Mouse (Mus musculus) liver, embryonic 15.5 days (tissue): ENCODE measurements around the gene Ccs. TPM values are rescaled to one million over a fixed set of nuclear protein-coding genes. Genes with fewer than 3 reads are reported as not detected.
A peak's percentile ranks its signal among the peaks of the same experiment; 100 is the strongest.

Experiments used
- ATAC-seq: fragments of 200-750 bp; cut with Nextera tagmentation; 2 replicates; pipeline ENCODE4 v1.8.0; 2017; ENCODE audit warnings: moderate number of reproducible peaks, mild to moderate bottlenecking, moderate library complexity; ENCODE audit not compliant: insufficient read depth
- H3K27ac ChIP-seq: fragments of 300-500 bp; sonication (generic); replicated peaks from 2 replicates; pipeline ENCODE4 v1.5.1; 2015; ENCODE audit warnings: mild to moderate bottlenecking, inconsistent platforms
- H3K27me3 ChIP-seq: fragments of 300-500 bp; sonication (generic); 2 replicates; pipeline ENCODE4 v1.6.1; 2015; ENCODE audit warnings: mild to moderate bottlenecking, inconsistent platforms
- H3K36me3 ChIP-seq: fragments of 300-500 bp; sonication (generic); replicated peaks from 2 replicates; pipeline ENCODE4 v1.6.1; 2015; ENCODE audit warnings: moderate library complexity, mild to moderate bottlenecking, inconsistent platforms
- H3K4me1 ChIP-seq: fragments of 300-500 bp; sonication (generic); replicated peaks from 2 replicates; pipeline ENCODE4 v1.6.1; 2015; ENCODE audit warnings: inconsistent platforms
- H3K4me2 ChIP-seq: fragments of 300-500 bp; sonication (generic); 2 replicates; pipeline ENCODE4 v1.6.1; 2015; ENCODE audit warnings: moderate library complexity, mild to moderate bottlenecking, inconsistent platforms
- H3K4me3 ChIP-seq: fragments of 300-500 bp; sonication (generic); replicated peaks from 2 replicates; pipeline ENCODE4 v1.5.1; 2015; ENCODE audit warnings: mild to moderate bottlenecking, inconsistent platforms
- H3K9ac ChIP-seq: fragments of 300-500 bp; sonication (generic); 2 replicates; pipeline ENCODE4 v1.6.1; 2015; ENCODE audit warnings: moderate library complexity, mild to moderate bottlenecking, inconsistent platforms
- H3K9me3 ChIP-seq: fragments of 300-500 bp; sonication (generic); replicated peaks from 2 replicates; pipeline ENCODE4 v1.6.1; 2016; ENCODE audit warnings: inconsistent platforms
- WGBS: fragments of 180-500 bp; shearing (Covaris S2); methylation state at CpG from one replicate; pipeline ENCODE4 v1.1.7; 2015; ENCODE audit warnings: mixed read lengths; ENCODE audit not compliant: insufficient replicate concordance; 5-methylcytosine and 5-hydroxymethylcytosine counted together
- polyA plus RNA-seq: library from polyadenylated mRNA; unstranded; fragments of >200 nt; fragmentation: Nextera tagmentation; extraction: Ambion mirVana; gene quantifications from 2 replicates; pipeline ENCODE4 v1.2.1, GENCODE M21; 2015

Gene Ccs
- polyA plus RNA-seq, 1 experiment from 2014 or later = 52.4 TPM

- peaks cover 67% of the 10 kb centered on the region for H3K27me3 ChIP-seq
- no peak overlapping the region for H3K27ac ChIP-seq
- 65% methylated on average over 4 of the region's 4 CpGs for WGBS
- H3K9me3 ChIP-seq = no peaks in the 10 kb centered on the region
- peak overlapping the region; percentile 88 for H3K4me2 ChIP-seq
- H3K9ac ChIP-seq = no peak overlapping the region
- H3K4me1 ChIP-seq = peaks cover 59% of the 10 kb centered on the region
- no peaks in the 10 kb centered on the region for H3K36me3 ChIP-seq
- peak overlapping the region; percentile 62 for H3K4me3 ChIP-seq
- no peak for ATAC-seq
These were observed 16.8 kb upstream of the Ccs start for GRCm38 (mm10) chr19:4855951-4856350.

DNA sequence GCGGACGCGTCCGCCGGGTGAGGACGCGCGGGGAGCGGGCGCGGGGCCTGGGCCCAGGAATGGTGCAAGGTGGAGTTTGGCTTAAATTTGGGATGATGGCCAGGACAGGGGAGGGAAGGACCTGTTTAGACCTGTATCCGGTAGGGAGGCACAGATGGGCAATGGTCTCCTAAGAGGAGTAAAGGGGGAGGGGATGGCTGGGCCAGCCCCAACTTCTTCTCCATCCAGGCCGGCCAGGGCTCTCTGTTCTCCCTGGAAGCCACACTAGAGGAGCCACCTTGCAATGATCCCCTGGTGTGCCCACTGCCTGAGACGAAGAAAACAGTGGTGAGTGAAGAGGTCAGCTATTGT lies 16.3 kb upstream of the Ccs start:
- Histone ChIP-seq H3K4me1 (peaks cover 54% of the 10 kb centered on the region), H3K9me3 (no peaks in the 10 kb centered on the region), H3K9ac (peak overlapping the region; percentile 57), H3K4me2 (peak overlapping the region; percentile 88), H3K36me3 (no peaks in the 10 kb centered on the region), H3K4me3 (peak overlapping the region; percentile 62), H3K27ac (no peak overlapping the region; the same call in 1 of the 2 replicates), H3K27me3 (peaks cover 72% of the 10 kb centered on the region)
- no peak for ATAC-seq
- WGBS = 5% methylated on average over 14 of the region's 14 CpGs

GRCm38 (mm10) chr19:4854552-4855469 lies 15.7 kb upstream of the Ccs start, which contains the start of gene Ctsf:
Gene Ctsf, plus strand, starts transcription at chr19:4855130.
- peaks cover 48% of the 10 kb centered on the region for H3K4me1 ChIP-seq

DNA sequence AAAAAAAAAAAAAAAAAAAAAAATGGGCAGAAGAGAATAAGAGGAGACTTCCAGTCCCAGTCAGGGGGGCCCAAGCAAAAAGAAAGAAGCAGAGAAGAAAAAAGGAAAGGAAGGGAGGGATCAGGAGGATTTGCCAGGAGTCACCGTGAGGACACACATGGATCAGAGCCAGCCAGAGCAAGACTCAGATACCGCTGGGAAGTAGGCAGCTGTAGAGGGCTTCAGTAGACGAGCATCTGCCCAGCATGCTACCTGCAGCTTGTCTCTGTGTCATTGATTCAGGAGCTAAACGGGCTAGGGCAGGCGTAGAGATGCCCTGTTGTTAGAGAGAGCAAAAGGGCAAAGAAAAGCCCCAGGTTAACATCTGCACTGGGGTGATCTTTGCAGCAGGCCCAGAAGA lies 11.1 kb upstream of the Ccs start:
- WGBS = 50% methylated on average over 5 of the region's 5 CpGs
- Histone ChIP-seq H3K4me2 (no peak overlapping the region), H3K36me3 (no peaks in the 10 kb centered on the region), H3K4me1 (peaks cover 9% of the 10 kb centered on the region), H3K9me3 (no peaks in the 10 kb centered on the region), H3K27me3 (peaks cover 87% of the 10 kb centered on the region), H3K27ac (no peak overlapping the region), H3K9ac (no peak overlapping the region), H3K4me3 (no peak overlapping the region)
- ATAC-seq = no peak

More at GRCm38 (mm10) chr19:4854552-4855469, 15.7 kb upstream of the Ccs start, which contains the start of gene Ctsf:
- WGBS = 5% methylated on average over 45 of the region's 45 CpGs
- H3K36me3 ChIP-seq = no peaks in the 10 kb centered on the region
- no peak within 1 kb of the TSS; the same call in 1 of the 2 replicates for H3K27ac ChIP-seq
- H3K27me3 ChIP-seq = peaks cover 77% of the 10 kb centered on the region
- peak within 1 kb of the TSS; percentile 88 for H3K4me2 ChIP-seq
- H3K9me3 ChIP-seq = no peaks in the 10 kb centered on the region
- peak within 1 kb of the TSS; percentile 57 for H3K9ac ChIP-seq
- peak within 1 kb of the TSS; percentile 62 for H3K4me3 ChIP-seq
- ATAC-seq = no peak

DNA sequence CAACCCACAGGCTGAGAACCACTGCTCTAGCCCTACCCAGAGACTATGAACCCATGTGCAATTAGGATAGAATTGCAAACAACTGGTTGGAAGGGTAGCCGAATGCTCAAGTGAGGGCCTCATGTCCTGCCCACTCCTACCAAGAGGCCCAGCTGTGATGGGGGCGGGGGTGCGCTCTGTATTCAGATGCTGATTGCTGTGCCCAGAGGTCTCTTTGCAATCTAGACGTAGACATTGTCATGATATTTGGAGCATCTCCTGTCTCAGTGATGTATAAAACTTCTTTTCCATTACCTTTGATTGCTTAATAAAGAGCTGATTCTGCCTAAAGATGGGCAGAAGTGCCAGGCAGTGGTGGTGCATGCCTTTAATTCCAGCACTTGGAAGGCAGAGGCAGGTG lies 10.7 kb upstream of the Ccs start:
- H3K27me3 ChIP-seq = peaks cover 85% of the 10 kb centered on the region
- ATAC-seq = no peak
- no peaks in the 10 kb centered on the region for H3K36me3 ChIP-seq
- no peak overlapping the region for H3K4me2 ChIP-seq
- H3K9me3 ChIP-seq = no peaks in the 10 kb centered on the region
- no peak overlapping the region for H3K9ac ChIP-seq
- no peak overlapping the region for H3K27ac ChIP-seq
- no peak overlapping the region for H3K4me3 ChIP-seq
- peaks cover 4% of the 10 kb centered on the region for H3K4me1 ChIP-seq
- 56% methylated on average over 4 of the region's 4 CpGs for WGBS

- H3K27me3 ChIP-seq = peaks cover 84% of the 10 kb centered on the region
- WGBS = 22% methylated on average over 7 of the region's 7 CpGs
These were observed 8.4 kb upstream of the Ccs start for GRCm38 (mm10) chr19:4847490-4847889.

GRCm38 (mm10) chr19:4845846-4846245 lies 6.7 kb upstream of the Ccs start:
- 39% methylated on average over 2 of the region's 2 CpGs for WGBS
- Histone ChIP-seq H3K36me3 (no peaks in the 10 kb centered on the region), H3K4me3 (no peak overlapping the region), H3K27me3 (peaks cover 86% of the 10 kb centered on the region), H3K4me2 (no peak overlapping the region), H3K9me3 (no peaks in the 10 kb centered on the region), H3K27ac (no peak overlapping the region), H3K4me1 (peaks cover under 1% of the 10 kb centered on the region), H3K9ac (no peak overlapping the region)
- ATAC-seq = no peak

More at GRCm38 (mm10) chr19:4847490-4847889, 8.4 kb upstream of the Ccs start:
- Histone ChIP-seq H3K27ac (no peak overlapping the region), H3K9ac (no peak overlapping the region), H3K4me1 (no peaks in the 10 kb centered on the region; the same call in 1 of the 2 replicates), H3K4me2 (no peak overlapping the region), H3K9me3 (no peaks in the 10 kb centered on the region), H3K36me3 (no peaks in the 10 kb centered on the region), H3K4me3 (no peak overlapping the region)
- ATAC-seq = no peak

GRCm38 (mm10) chr19:4842611-4843010 lies 3.5 kb upstream of the Ccs start:
- Histone ChIP-seq H3K9ac (no peak overlapping the region), H3K36me3 (no peaks in the 10 kb centered on the region), H3K27ac (no peak overlapping the region), H3K4me1 (peaks cover 31% of the 10 kb centered on the region), H3K4me2 (no peak overlapping the region), H3K27me3 (peaks cover 72% of the 10 kb centered on the region), H3K4me3 (no peak overlapping the region), H3K9me3 (no peaks in the 10 kb centered on the region)
- WGBS = 40% methylated on average over 2 of the region's 2 CpGs
- no peak for ATAC-seq

DNA sequence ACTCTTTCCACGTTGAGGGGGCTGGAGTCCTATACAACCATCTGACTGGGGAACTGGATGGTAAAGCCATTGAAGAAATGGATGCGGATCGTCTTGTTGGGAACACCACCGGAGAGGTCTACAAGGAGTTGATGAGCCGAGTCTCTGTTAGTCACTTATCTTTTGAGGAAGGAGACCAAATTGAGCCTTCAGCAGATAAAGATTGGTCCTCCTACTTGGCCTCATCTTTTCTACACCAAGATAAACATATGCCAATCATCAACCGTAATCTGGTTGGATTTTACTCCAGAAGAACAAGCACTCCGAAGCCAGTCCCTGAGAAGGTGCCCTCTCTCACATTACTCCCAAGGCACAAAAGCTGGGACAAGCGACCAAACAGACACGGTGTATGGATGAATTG lies 1.7 kb upstream of the Ccs start:
- Histone ChIP-seq H3K4me1 (peaks cover 40% of the 10 kb centered on the region), H3K4me2 (no peak overlapping the region), H3K36me3 (no peaks in the 10 kb centered on the region), H3K9ac (no peak overlapping the region), H3K27ac (no peak overlapping the region), H3K9me3 (no peaks in the 10 kb centered on the region), H3K27me3 (peaks cover 58% of the 10 kb centered on the region), H3K4me3 (no peak overlapping the region)
- 55% methylated on average over 9 of the region's 9 CpGs for WGBS
- ATAC-seq = no peak

DNA sequence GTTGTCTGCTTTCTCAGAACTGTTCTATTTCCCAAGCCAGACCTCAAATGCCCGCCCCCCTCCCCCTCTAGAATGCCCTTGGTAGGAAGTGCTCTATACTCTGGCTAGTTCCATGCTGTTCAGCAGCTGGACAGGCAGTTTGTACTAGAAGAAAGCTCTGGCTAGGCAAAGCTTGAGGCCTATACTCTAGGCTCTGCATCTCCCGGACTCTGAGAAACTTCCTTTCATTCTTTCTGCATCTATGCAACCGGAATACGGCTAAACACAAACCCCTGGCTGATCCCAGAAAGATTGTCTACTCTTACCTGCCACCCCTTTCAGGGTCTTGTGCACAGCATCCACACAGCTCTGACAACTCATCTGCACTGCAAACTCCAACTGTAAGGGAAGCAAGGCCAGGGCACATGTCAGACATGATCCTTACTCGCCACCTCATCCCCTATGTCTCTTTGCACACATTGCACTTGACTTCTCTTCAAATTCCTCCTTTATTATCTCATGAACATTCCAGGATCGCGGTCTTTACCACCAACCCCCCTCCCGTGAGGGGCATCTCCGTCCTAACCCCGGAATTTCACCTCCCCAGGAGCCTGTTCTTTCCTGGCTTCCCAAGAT lies 499 bp downstream of the Ccs start:
- Histone ChIP-seq H3K9ac (peak overlapping the region; percentile 76), H3K4me3 (peak overlapping the region; percentile 67), H3K36me3 (no peaks in the 10 kb centered on the region), H3K9me3 (no peaks in the 10 kb centered on the region), H3K27me3 (peaks cover 41% of the 10 kb centered on the region), H3K4me2 (peak overlapping the region; percentile 96), H3K4me1 (peaks cover 48% of the 10 kb centered on the region), H3K27ac (peak overlapping the region; percentile 79)
- WGBS = 28% methylated on average over 10 of the region's 10 CpGs
- ATAC-seq = peak; percentile 43

- 82% methylated on average over 6 of the region's 6 CpGs for WGBS
- Histone ChIP-seq H3K4me3 (no peak overlapping the region), H3K4me1 (peaks cover 48% of the 10 kb centered on the region), H3K9me3 (no peaks in the 10 kb centered on the region), H3K36me3 (peaks cover 13% of the 10 kb centered on the region), H3K9ac (no peak overlapping the region), H3K27me3 (peaks cover 27% of the 10 kb centered on the region), H3K27ac (no peak overlapping the region), H3K4me2 (no peak overlapping the region)
- ATAC-seq = no peak
These were observed 2.1 kb downstream of the Ccs start for GRCm38 (mm10) chr19:4837049-4837448.
